Mouse (Mus musculus) heart, postnatal 0 days (tissue): ENCODE data around the gene Rfxank. TPM values are rescaled to one million over a fixed set of nuclear protein-coding genes. Genes with fewer than 3 reads are reported as not detected.

Source experiments
- ATAC-seq: fragments of 200-750 bp; cut with Nextera tagmentation; 2 replicates; pipeline ENCODE4 v1.8.0; 2017; ENCODE audit warnings: low read depth, moderate number of reproducible peaks, moderate library complexity; ENCODE audit not compliant: insufficient read depth
- DNase-seq: peaks from one replicate; pipeline ENCODE4 v3.0.0-alpha.2; 2016; ENCODE audit warnings: low spot score
- H3K27ac ChIP-seq: fragments of 300-500 bp; sonication (generic); 2 replicates; pipeline ENCODE4 v1.5.1; 2014; ENCODE audit warnings: low read depth, mild to moderate bottlenecking
- H3K27me3 ChIP-seq: fragments of 300-500 bp; sonication (generic); 2 replicates; pipeline ENCODE4 v1.6.1; 2014; ENCODE audit warnings: low read length, mixed read lengths; ENCODE audit not compliant: control insufficient read depth, insufficient read depth
- H3K36me3 ChIP-seq: fragments of 300-500 bp; sonication (generic); replicated peaks from 2 replicates; pipeline ENCODE4 v1.6.1; 2014; ENCODE audit warnings: low read length, mixed read lengths; ENCODE audit not compliant: control insufficient read depth, insufficient read depth
- H3K4me1 ChIP-seq: fragments of 300-500 bp; sonication (generic); 2 replicates; pipeline ENCODE4 v1.6.1; 2014; ENCODE audit warnings: antibody characterized with exemption; ENCODE audit not compliant: control insufficient read depth, insufficient read depth
- H3K4me2 ChIP-seq: fragments of 300-500 bp; sonication (generic); 2 replicates; pipeline ENCODE4 v1.6.1; 2014; ENCODE audit warnings: low read depth, mild to moderate bottlenecking, low read length, moderate library complexity
- H3K4me3 ChIP-seq: fragments of 300-500 bp; sonication (generic); 2 replicates; pipeline ENCODE4 v1.5.1; 2014; ENCODE audit warnings: low read depth, low read length
- H3K9ac ChIP-seq: fragments of 300-500 bp; sonication (generic); replicated peaks from 2 replicates; pipeline ENCODE4 v1.6.1; 2014; ENCODE audit warnings: low read depth, low read length, mixed read lengths
- H3K9me3 ChIP-seq: fragments of 300-500 bp; sonication (generic); replicated peaks from 2 replicates; pipeline ENCODE4 v1.6.1; 2016; ENCODE audit warnings: low read length; ENCODE audit not compliant: control insufficient read depth
- CTCF ChIP-seq: IDR thresholded peaks from 2 replicates; pipeline ENCODE4 v1.5.1; 2016; ENCODE audit warnings: antibody characterized with exemption, control low read depth, low read depth
- EP300 ChIP-seq: IDR thresholded peaks from 2 replicates; pipeline ENCODE4 v1.6.1; 2016; ENCODE audit warnings: antibody characterized with exemption, low read depth
- WGBS: fragments of 180-500 bp; shearing (Covaris S2); extraction: QIAGEN DNeasy Blood & Tissue Kit; methylation state at CpG from one replicate; pipeline ENCODE4 v1.1.7; 2014; 5-methylcytosine and 5-hydroxymethylcytosine counted together
- polyA plus RNA-seq: library from polyadenylated mRNA; unstranded; fragments of >200 nt; fragmentation: Nextera tagmentation; extraction: Ambion mirVana; gene quantifications from 2 replicates; pipeline ENCODE4 v1.2.1, GENCODE M21; 2015
- total RNA-seq: library from RNA; depleted of rRNA; stranded (reverse); fragments of >200 nt; gene quantifications from 2 replicates; pipeline ENCODE4 v1.2.3, GENCODE M21; 2014; ENCODE audit warnings: low replicate concordance

Rfxank gene
- total and polyA plus RNA-seq, 2 experiments from 2014 or later, result 22.5 to 48.4 TPM

GRCm38 (mm10) chr8:70158069-70158853 lies 19.3 kb upstream of the Rfxank start:
- Histone ChIP-seq H3K27ac (no peak overlapping the region), H3K4me1 (no peaks in the 10 kb centered on the region), H3K9me3 (no peaks in the 10 kb centered on the region), H3K4me2 (peak overlapping the region; percentile 66), H3K36me3 (no peaks in the 10 kb centered on the region), H3K9ac (no peak overlapping the region), H3K4me3 (peak overlapping the region; percentile 48), H3K27me3 (no peaks in the 10 kb centered on the region)
- peak; percentile 86 for ATAC-seq
- 11% methylated on average over 39 of the region's 40 CpGs for WGBS
- TF ChIP-seq CTCF, result no peak
- no peak for TF ChIP-seq EP300
- no peak for DNase-seq

GRCm38 (mm10) chr8:70157240-70157800 lies 18.4 kb upstream of the Rfxank start:
- H3K9me3 ChIP-seq, result no peaks in the 10 kb centered on the region
- DNase-seq, result no peak
- no peaks in the 10 kb centered on the region for H3K36me3 ChIP-seq
- H3K27me3 ChIP-seq, result no peaks in the 10 kb centered on the region
- no peak for ATAC-seq
- no peak overlapping the region for H3K27ac ChIP-seq
- no peak overlapping the region for H3K4me2 ChIP-seq
- TF ChIP-seq CTCF, result no peak
- no peak for TF ChIP-seq EP300
- no peak overlapping the region for H3K9ac ChIP-seq
- no peaks in the 10 kb centered on the region for H3K4me1 ChIP-seq
- H3K4me3 ChIP-seq, result no peak overlapping the region
- WGBS, result 93% methylated on average over 1 of the region's 1 CpGs

GRCm38 (mm10) chr8:70152537-70153257 lies 13.7 kb upstream of the Rfxank start:
- no peaks in the 10 kb centered on the region for H3K27me3 ChIP-seq

GRCm38 (mm10) chr8:70150158-70150557 lies 11.2 kb upstream of the Rfxank start:
- H3K27me3 ChIP-seq, result no peaks in the 10 kb centered on the region
- H3K4me3 ChIP-seq, result no peak overlapping the region
- no peaks in the 10 kb centered on the region for H3K9me3 ChIP-seq
- DNase-seq (no peak), ATAC-seq (no peak)
- no peak overlapping the region for H3K4me2 ChIP-seq
- TF ChIP-seq EP300 (no peak), CTCF (no peak)
- no peak overlapping the region for H3K9ac ChIP-seq
- H3K27ac ChIP-seq, result no peak overlapping the region
- H3K4me1 ChIP-seq, result no peaks in the 10 kb centered on the region
- peaks cover 19% of the 10 kb centered on the region for H3K36me3 ChIP-seq
- WGBS, result 12% methylated on average over 13 of the region's 13 CpGs

More at GRCm38 (mm10) chr8:70152537-70153257, 13.7 kb upstream of the Rfxank start:
- H3K9me3 ChIP-seq, result no peaks in the 10 kb centered on the region
- ATAC-seq (peak; percentile 92), DNase-seq (peak; percentile 70)
- H3K36me3 ChIP-seq, result no peaks in the 10 kb centered on the region
- H3K9ac ChIP-seq, result no peak overlapping the region
- TF ChIP-seq EP300 (no peak), CTCF (no peak)
- H3K4me3 ChIP-seq, result peak overlapping the region; percentile 5; the same call in 1 of the 2 replicates
- H3K4me2 ChIP-seq, result peak overlapping the region; percentile 30
- no peaks in the 10 kb centered on the region for H3K4me1 ChIP-seq
- no peak overlapping the region for H3K27ac ChIP-seq
- WGBS, result 16% methylated on average over 22 of the region's 22 CpGs

- no peak overlapping the region for H3K9ac ChIP-seq
- ATAC-seq (no peak), DNase-seq (no peak)
- H3K36me3 ChIP-seq, result peaks cover 32% of the 10 kb centered on the region
- no peaks in the 10 kb centered on the region for H3K9me3 ChIP-seq
- TF ChIP-seq CTCF (no peak), EP300 (no peak)
- H3K4me2 ChIP-seq, result no peak overlapping the region
- no peaks in the 10 kb centered on the region for H3K4me1 ChIP-seq
- no peaks in the 10 kb centered on the region for H3K27me3 ChIP-seq
- no peak overlapping the region for H3K4me3 ChIP-seq
- H3K27ac ChIP-seq, result no peak overlapping the region; the same call in 1 of the 2 replicates
- 86% methylated on average over 7 of the region's 7 CpGs for WGBS
These were observed 9.0 kb upstream of the Rfxank start for GRCm38 (mm10) chr8:70147678-70148607.
